Mouse (Mus musculus) ES-Bruce4 (cell line): ENCODE measurements around the gene Ing3.

Source experiments
- CTCF ChIP-seq: IDR thresholded peaks from one replicate; pipeline ENCODE4 v1.8.1; 2011; ENCODE audit warnings: low read depth, low read length
- EP300 ChIP-seq: IDR thresholded peaks from 2 replicates; pipeline ENCODE4 v1.6.1; 2011; ENCODE audit warnings: low read depth, low read length; ENCODE audit not compliant: insufficient read depth
- POLR2A ChIP-seq: IDR thresholded peaks from one replicate; pipeline ENCODE4 v1.8.1; 2011; ENCODE audit warnings: low read length; ENCODE audit not compliant: insufficient read depth

DNA sequence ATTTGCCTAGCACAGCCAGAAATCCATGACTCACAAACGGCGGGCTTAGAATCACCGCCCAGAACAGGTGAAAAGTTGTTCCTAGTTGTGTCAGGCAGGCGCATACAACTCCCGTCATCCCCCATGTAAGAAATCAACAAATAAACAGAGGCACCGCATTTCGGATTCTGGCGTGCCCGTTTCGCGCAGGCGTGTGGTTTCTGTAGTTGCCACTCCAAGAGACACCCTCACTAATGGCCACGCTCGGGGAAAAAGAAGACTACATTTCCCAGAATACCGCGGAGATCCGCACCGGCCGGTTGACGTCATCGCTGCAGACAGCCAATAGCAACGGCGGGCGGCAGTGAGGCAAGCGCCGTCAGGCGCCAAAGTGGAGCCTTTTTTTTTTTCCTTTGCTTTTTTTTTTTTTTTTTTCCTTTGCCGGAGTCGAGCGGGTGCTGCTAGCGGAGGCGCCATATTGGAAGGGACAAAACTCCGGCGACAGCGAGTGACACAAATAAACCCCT, at the start of gene Ing3:
- no peak for TF ChIP-seq CTCF
- peak; percentile 25 for TF ChIP-seq POLR2A
- TF ChIP-seq EP300: no peak
